In the genomic region with DNA sequence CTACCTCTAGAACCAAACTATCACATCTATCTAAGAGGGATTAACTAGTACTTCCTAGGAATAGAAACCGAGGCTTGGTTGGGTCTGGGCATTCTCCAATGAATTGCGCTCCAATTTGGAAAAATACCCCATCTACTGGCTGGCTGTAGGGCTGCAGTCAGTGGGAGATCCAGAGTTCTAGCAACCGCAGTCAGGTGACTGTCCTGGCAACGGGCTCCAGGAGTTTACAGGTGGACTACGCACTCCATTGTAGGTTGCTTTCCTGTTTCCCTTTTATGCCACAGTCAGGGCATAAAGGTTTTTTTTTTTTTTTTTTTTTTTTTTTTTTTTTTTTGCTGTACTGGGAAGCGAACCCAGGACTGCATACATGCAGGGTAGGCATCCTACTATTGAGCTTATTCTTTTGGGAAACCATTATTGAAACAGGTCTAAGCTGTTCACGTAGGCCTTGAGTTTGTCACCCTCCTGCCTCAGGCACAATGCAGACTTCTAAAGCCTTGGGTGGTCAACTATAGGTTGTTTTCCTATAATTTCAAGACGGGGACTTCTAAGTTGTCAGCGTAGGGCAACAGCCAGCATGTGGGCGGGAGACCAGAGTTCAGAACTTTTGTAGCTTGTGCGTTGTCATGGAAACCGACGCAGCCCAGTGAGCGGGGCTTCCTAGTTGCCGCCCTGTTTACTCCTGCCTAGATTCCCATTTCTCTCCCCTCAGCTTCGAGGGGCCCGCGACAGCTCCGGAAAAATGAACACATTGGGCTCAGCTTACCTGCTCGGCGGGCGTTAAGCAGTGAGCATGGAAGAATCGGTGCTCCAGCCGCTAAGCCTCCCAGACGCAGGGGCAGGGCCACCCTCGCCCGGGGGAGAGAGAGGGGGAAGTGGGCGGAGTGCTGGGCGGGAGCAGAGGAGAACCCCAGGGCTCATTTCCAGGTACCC, we compare ENCODE assay signal across 8 mouse cellular contexts. TPM values are rescaled to one million over a fixed set of nuclear protein-coding genes. Genes with fewer than 3 reads are reported as not detected.
DNase-seq lines count a peak whose midpoint lies in the region; ATAC-seq and TF ChIP-seq lines count a peak whose summit lies in the region.

A gene (minus strand): TSS at position 834 of the 933 bp plus-strand sequence.

- H3K27ac ChIP-seq in heart, embryonic 15.5 days: no peak within 1 kb of the TSS
- H3K27ac ChIP-seq in kidney, postnatal 0 days: no peak within 1 kb of the TSS

- peak; percentile 13; the same call in 1 of the 2 replicates for TF ChIP-seq CTCF in G1E (IDR thresholded peaks at IDR 0.05; ENCODE audit: low read depth, low read length)
- TF ChIP-seq CTCF in kidney, postnatal 0 days (IDR thresholded peaks at IDR 0.05; ENCODE audit: low read depth): peak; percentile 64

- WGBS in heart, embryonic 15.5 days: 2% methylated on average over 29 of the region's 29 CpGs
- WGBS in kidney, postnatal 0 days: 3% methylated on average over 29 of the region's 29 CpGs

- no peak; the same call in 1 of the 2 replicates for ATAC-seq in G1E (ENCODE audit: extremely low read depth, insufficient number of reproducible peaks, low FRiP score, poor library complexity, severe bottlenecking)
- peak; percentile 74 for ATAC-seq in heart, embryonic 15.5 days (replicated peaks; ENCODE audit: insufficient number of reproducible peaks, insufficient read depth, low FRiP score, low read depth)
- peak; percentile 91 for ATAC-seq in kidney, postnatal 0 days (replicated peaks; ENCODE audit: low FRiP score, low read depth)

- peak within 1 kb of the TSS; percentile 94 for H3K4me2 ChIP-seq in heart, embryonic 15.5 days
- H3K4me2 ChIP-seq in kidney, postnatal 0 days (ENCODE audit: low read length): peak within 1 kb of the TSS; percentile 63

- H3K27me3 ChIP-seq in G1E (ENCODE audit: insufficient read depth, low read length): peaks cover 11% of the 10 kb centered on the region; the same call in 1 of the 2 replicates
- no peaks in the 10 kb centered on the region for H3K27me3 ChIP-seq in heart, embryonic 15.5 days
- no peaks in the 10 kb centered on the region for H3K27me3 ChIP-seq in kidney, postnatal 0 days (ENCODE audit: insufficient read depth, low read length)

- H3K4me3 ChIP-seq in G1E (ENCODE audit: low read depth, low read length): peak within 1 kb of the TSS; percentile 64; the same call in 1 of the 2 replicates
- H3K4me3 ChIP-seq in heart, embryonic 15.5 days: peak within 1 kb of the TSS; percentile 60
- H3K4me3 ChIP-seq in kidney, postnatal 0 days (replicated peaks; ENCODE audit: low read depth, low read length): peak within 1 kb of the TSS; percentile 41

- peaks cover 11% of the 10 kb centered on the region for H3K4me1 ChIP-seq in G1E (ENCODE audit: insufficient read depth, low read depth, low read length)
- H3K4me1 ChIP-seq in heart, embryonic 15.5 days (replicated peaks): peaks cover 12% of the 10 kb centered on the region
- H3K4me1 ChIP-seq in kidney, postnatal 0 days (replicated peaks; ENCODE audit: insufficient read depth, low read length): no peaks in the 10 kb centered on the region

- H3K9me3 ChIP-seq in G1E (replicated peaks): no peaks in the 10 kb centered on the region
- no peaks in the 10 kb centered on the region for H3K9me3 ChIP-seq in heart, embryonic 15.5 days (replicated peaks)
- no peaks in the 10 kb centered on the region for H3K9me3 ChIP-seq in kidney, postnatal 0 days (replicated peaks; ENCODE audit: low read length)

- peak; percentile 3 for DNase-seq in 416B (ENCODE audit: low read depth)
- no peak for DNase-seq in G1E (ENCODE audit: low spot score)
- DNase-seq in embryo, embryonic 11 days: peak; percentile 81
- DNase-seq in kidney, postnatal 0 days (ENCODE audit: low spot score): peak; percentile 88
- peak; percentile 56 for DNase-seq in lung, postnatal 36 days
- peak; percentile 82 for DNase-seq in retina, postnatal 1 day
- no peak for DNase-seq in layer of hippocampus, postnatal 25 days (ENCODE audit: extremely low spot score in 1 of 2, low spot score in 1 of 2)

- no peaks in the 10 kb centered on the region for H3K36me3 ChIP-seq in G1E (replicated peaks)
- H3K36me3 ChIP-seq in heart, embryonic 15.5 days: peaks cover 9% of the 10 kb centered on the region; the same call in 1 of the 2 replicates
- H3K36me3 ChIP-seq in kidney, postnatal 0 days (ENCODE audit: insufficient read depth, low read length): 0 out of 2 replicates have a peak, but pooled peaks cover 2% of the 10 kb centered on the region

- peak within 1 kb of the TSS; percentile 47 for H3K9ac ChIP-seq in heart, embryonic 15.5 days
- H3K9ac ChIP-seq in kidney, postnatal 0 days (ENCODE audit: low read depth, low read length): peak within 1 kb of the TSS; percentile 24

RNA-seq across cellular contexts. Expression of the gene that starts here (rescaled TPM):
- total RNA-seq in G1E (2014; fragmentation: Nextera tagmentation): not detected in 2 replicates
- 0.16 TPM in 1 of 2 replicates, not detected in the other for total RNA-seq in G1E (2017)
- not detected in 2 replicates for polyA plus RNA-seq in G1E (2012)
- 0.26 and 0.43 TPM in 2 replicates for polyA plus RNA-seq in heart, embryonic 15.5 days (2015; fragmentation: Nextera tagmentation; extraction: Ambion mirVana)
- polyA plus RNA-seq in kidney, postnatal 0 days (2015; fragmentation: Nextera tagmentation; extraction: Ambion mirVana): 0.47 and 0.62 TPM in 2 replicates
- under 1 TPM; 0.34 to 0.47 TPM for total RNA-seq in layer of hippocampus, postnatal 25 days (2021)

Comparison
In these comparisons a context has a peak if more than half of its experiments do, and no peak if none do; other contexts are left out.
1. Peak in ATAC-seq, H3K4me3 ChIP-seq, H3K9ac ChIP-seq and H3K4me2 ChIP-seq in heart, embryonic 15.5 days; RNA of the gene not detected or under 1 TPM.
2. Peak in DNase-seq, ATAC-seq, H3K4me3 ChIP-seq, H3K9ac ChIP-seq and H3K4me2 ChIP-seq in kidney, postnatal 0 days; RNA of the gene not detected or under 1 TPM.
3. DNase-seq: peak in 416B (single experiment), embryo, embryonic 11 days (single experiment), lung, postnatal 36 days (single experiment) and retina, postnatal 1 day (single experiment); none in G1E (single experiment) and layer of hippocampus, postnatal 25 days (0 of 2).
4. Peak in every context shown above with its lines, with median percentiles within 50 percentile points of each other: H3K4me3 ChIP-seq.